Mouse (Mus musculus) lung, adult 2 months (tissue): ENCODE results near the gene Tusc2.
A peak's percentile ranks its signal among the peaks of the same experiment; 100 is the strongest.

Experiments
- CTCF ChIP-seq: fragments of 200-500 bp; IDR thresholded peaks from 2 replicates; pipeline ENCODE4 v1.5.1; 2011; ENCODE audit warnings: mild to moderate bottlenecking, low read length, control low read depth; ENCODE audit not compliant: insufficient read depth
- POLR2A ChIP-seq: fragments of 200-500 bp; IDR thresholded peaks from 2 replicates; pipeline ENCODE4 v1.6.1; 2011; ENCODE audit warnings: low read depth, mild to moderate bottlenecking, control low read depth, low read length, borderline replicate concordance; ENCODE audit errors: extremely low read depth

GRCm38 (mm10) chr9:107607653-107608245 lies 44.7 kb downstream of the Tusc2 start:
- no peak for TF ChIP-seq CTCF
- TF ChIP-seq POLR2A = 0 out of 2 replicates have a peak, but pooled peaks have one; percentile 14
